Mouse (Mus musculus) CD8-positive naive resting alpha-beta T cell, adult 2 months (primary cell): ENCODE data around the gene Actg2.

Source experiments
- DNase-seq, 2 experiments: peaks; one replicate each; pipeline ENCODE4 v3.0.0; 2022; ENCODE audit warnings: low read depth in 2 of 2, low spot score in 2 of 2

The Actg2 gene

GRCm38 (mm10) chr6:83515172-83515571 is 20.9 kb downstream of the Actg2 start:
- no peak for DNase-seq

DNA sequence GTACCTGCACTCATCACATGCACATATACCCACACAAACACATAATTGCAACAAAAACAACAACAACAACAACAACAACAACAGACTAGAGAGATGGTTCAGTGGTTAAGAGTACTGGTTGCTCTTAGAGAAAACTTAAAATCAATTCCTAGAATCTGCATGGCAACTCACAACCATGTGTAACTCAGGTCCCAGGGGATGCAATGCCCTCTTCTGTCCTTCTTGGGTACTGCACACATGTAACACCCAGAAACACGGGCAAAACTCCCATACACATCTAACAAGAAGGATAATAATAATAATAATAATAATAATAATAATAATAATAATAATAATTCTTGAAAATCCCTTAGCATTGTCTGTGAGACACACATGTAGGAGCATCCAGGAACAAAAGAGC is 23.6 kb downstream of the Actg2 start:
- peak; percentile 65 to 79 for DNase-seq

GRCm38 (mm10) chr6:83510210-83510609 is 25.9 kb downstream of the Actg2 start:
- DNase-seq, result no peak

GRCm38 (mm10) chr6:83509442-83509841 is 26.6 kb downstream of the Actg2 start:
- DNase-seq, result no peak

GRCm38 (mm10) chr6:83507168-83507546 is 28.9 kb downstream of the Actg2 start:
- no peak for DNase-seq

GRCm38 (mm10) chr6:83506258-83507167 is 29.6 kb downstream of the Actg2 start, which contains the start of gene Dguok:
Gene Dguok, minus strand, starts transcription at chr6:83506969.
- peak; percentile 97 for DNase-seq

DNA sequence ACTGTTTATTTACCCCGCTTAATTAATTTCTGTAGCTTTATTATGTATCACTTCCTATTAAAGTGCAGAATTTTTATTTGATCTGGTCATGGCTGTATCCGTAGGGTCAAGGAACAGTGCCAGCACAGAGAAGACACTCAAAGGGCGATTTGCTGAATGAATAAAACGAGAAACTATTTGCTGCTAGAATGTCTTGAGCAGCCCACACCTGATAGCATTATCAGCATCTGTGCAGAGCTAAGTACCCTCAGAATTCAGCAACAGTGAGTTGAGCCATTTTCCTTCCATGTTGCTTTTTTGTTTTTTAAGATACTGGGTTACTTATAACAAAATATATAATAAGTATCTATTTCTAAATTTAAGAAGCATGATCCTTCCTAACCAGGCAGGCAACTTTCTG is 30.5 kb downstream of the Actg2 start:
- DNase-seq, result no peak

DNA sequence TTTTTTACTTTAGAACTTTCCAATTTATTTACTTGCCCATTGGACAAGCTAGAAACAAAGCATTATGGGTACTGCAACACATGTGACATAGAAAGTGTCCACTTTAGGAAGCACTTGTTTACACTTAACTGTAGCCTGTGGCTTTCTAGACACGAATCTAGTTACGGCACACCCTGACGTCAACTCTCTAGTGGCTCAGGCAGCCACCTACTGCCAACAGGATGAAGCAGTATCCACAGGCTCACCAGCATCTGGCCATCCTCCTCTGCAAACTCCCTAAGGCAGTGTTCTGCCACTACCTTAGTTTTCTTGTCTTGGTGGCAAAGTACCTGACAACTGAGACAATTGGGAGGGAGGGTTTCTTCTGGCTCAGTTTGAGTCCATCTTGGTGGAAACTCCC is 32.7 kb downstream of the Actg2 start:
- DNase-seq, result no peak

DNA sequence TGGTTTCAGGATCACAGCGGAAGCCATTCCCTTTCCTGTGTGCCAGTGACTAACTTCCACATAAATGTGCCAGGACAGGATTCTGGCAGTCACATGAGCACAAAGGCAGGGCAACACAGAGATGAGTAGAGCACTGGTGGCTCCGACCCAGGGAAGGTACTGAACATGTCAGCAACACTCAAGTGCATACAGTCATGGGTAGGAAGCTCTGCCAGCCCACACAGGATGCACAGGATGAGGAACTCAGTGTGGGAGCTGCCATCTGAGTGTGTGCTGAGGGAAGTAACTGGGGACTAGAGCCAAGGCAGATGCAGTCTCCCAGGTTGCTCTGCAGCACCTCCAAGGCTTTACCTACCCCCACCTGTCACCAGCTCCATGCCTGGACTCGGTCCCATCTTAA is 33.4 kb downstream of the Actg2 start:
- DNase-seq, result no peak

DNA sequence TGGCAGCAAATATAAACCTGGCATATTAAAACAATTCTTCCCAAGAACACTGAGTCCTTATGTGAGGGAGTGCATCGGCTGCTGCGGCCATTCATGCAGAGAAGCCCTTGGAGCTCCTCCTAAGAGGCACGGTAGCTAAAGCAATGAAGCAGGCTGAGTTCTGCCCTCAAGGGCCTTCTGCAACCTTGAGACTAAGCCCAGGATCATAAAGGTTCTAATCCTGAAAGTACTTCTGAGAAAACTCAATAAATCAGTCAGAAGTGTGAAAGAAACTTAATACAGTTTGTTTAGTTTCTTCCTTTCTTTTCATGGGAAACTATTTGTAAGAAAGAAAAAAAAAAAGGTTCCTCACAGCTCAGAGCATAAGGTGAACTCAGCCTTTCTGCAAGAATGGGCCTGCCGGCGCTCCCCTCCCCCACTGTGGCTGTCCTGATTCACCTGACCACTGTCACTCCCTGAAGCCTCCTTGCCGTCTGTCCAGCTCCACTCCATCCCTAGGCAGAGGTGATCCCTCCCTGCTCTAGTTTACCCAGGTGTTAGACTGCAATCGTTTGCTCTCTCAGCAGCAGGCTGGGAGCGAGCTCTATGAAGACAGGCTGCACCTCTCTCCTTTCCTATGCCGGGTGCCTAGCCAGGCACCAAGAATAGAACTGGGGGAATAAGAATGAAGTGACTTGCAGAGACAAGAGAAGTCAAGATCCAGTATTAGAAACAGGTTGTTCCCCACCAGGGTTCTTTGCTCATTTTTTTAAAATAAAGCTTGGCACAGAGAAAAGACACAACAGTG is 34.3 kb downstream of the Actg2 start:
- no peak for DNase-seq

GRCm38 (mm10) chr6:83500462-83500861 is 35.6 kb downstream of the Actg2 start:
- DNase-seq, result peak in 1 of 2 experiments; percentile 39

GRCm38 (mm10) chr6:83499078-83499477 is 37.0 kb downstream of the Actg2 start:
- DNase-seq, result no peak

GRCm38 (mm10) chr6:83496753-83497710 is 39.0 kb downstream of the Actg2 start:
- no peak for DNase-seq

DNA sequence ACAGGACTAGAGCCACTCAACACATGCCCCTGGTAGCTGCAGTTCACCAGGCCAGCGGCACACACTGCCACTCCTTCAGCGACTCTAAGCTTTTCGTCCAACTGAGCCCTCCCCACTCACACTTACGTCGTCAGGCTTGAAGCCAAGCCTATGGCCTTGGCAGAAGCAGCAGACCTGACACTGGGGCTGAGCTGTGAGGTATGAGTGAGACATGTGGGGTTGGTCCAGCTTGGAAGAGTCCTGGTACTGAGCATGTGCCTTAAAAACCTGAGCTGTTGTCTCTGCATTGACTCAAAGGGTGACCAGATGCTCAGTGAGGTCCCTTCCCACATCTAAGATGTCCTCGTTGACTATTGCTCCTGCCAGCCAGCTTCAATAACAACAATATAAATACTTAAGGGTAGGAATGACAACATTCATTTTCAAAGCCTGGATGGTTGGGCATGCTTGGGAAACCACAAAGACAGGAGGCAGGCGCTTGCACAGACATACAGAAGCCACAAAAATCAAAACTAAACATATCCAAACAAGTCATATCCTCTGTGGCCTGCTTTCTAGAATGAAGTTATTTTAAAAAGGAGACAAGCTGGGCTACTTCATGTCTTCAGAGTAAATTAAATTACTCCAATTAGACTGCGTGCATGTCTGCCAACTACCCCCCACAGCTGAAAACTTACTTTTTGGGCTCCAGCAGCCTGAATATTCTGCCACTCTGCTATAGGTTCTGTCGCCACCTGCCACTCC is 39.9 kb downstream of the Actg2 start:
- no peak for DNase-seq

DNA sequence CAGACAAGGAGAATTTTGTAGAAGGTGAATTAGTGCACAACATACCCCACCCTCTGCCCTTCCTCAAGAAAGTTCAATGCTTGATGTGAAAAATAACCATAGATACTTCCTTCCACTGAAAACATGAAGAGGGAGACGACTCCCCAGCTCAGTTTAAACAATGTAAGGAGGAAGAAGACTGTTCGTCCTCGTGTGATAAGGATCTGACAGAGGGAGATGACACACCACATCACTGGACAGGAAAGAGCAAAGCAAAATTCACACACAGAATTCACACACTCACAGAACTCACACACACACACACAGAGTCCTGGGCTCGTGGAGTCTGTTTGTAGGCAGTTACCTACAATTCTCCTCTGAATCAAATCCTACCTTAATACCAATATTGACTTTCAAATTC is 45.4 kb downstream of the Actg2 start:
- no peak for DNase-seq

- no peak for DNase-seq
Measured at GRCm38 (mm10) chr6:83488200-83488599, 47.9 kb downstream of the Actg2 start.

- no peak for DNase-seq
Measured at GRCm38 (mm10) chr6:83487298-83487697, 48.8 kb downstream of the Actg2 start.

- no peak for DNase-seq
Measured at GRCm38 (mm10) chr6:83485854-83486253, 50.2 kb downstream of the Actg2 start.

DNA sequence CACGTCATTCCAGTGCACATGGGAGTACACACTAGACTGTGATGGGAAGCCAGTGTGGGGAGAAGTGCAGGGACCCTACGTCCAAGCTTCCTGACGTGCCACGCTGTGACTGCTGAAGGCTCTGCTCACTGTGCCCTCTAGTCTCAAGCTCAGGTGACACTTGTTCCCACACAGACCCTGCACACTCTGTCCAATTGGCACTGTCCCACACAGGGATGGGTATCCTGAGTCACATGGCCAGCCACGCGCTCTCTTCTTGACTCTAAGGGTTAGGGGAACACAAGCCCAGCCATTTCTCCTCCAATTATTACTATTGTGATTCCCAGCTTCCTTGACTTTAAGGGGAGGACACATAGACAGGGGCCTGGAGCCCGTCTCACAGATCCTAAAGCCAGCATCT is 52.3 kb downstream of the Actg2 start:
- no peak for DNase-seq

DNA sequence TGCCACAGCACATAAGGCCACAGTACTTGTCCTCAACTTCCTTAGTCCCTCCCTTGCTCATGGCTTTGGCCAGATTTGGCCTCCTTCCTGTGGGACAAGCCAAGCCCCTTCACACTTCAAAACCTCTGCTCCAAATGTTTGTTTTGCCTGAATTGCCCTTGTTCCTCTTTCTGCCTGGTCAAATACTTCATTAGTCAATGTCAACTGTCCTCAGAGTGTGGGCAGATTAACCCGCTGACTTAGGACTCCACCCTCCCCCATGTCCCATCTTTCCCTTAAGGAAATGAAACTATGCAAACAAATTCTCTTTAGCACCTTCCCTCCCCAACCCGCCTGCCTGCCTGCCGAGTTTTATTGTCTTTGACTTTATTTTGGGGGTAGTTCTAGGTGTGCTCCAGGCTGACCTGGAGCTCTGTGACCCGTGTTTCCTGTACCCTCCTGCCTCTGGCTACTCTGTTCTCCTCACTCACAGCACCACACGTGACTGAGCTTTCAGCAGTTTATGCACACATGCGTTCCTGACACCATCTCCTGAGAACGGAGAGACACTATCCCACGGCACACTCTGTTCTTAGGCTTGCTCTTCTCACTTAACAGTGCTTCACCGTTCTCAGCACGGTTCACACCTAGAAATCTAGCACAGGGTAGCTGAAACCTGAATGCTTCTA is 53.5 kb downstream of the Actg2 start:
- DNase-seq, result no peak
